Mouse (Mus musculus) cerebellum, adult 2 months (tissue): ENCODE measurements around the gene Lrmda.

Experiments used
- CTCF ChIP-seq: fragments of 200-500 bp; IDR thresholded peaks from 2 replicates; pipeline ENCODE4 v1.5.1; 2011; ENCODE audit warnings: low read depth, mild to moderate bottlenecking, control low read depth, low read length, moderate library complexity, borderline replicate concordance; ENCODE audit not compliant: insufficient read depth
- POLR2A ChIP-seq: fragments of 200-500 bp; IDR thresholded peaks from 2 replicates; pipeline ENCODE4 v1.6.1; 2011; ENCODE audit warnings: low read length, control low read depth, borderline replicate concordance; ENCODE audit not compliant: insufficient read depth

DNA sequence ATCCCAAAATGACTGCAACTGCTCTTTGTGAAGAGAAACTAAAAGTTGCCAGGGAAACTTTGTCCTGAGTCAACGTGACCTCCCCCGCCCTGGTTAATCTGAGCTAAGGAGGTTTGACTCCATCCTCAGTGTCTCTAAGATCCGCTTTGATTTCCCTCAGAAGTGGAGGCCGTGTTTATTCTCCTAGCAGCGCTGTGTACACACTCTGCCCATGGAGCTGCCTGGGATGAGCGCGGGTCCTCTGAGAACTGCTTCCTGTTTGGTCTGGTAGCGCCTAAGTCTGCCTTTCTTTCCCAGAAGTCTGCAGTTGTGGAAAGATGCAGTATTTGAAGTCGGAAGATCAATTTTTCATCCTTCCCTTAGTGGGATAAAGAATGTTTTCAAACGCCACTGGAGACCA, 268.7 kb downstream of the Lrmda start:
- no peak for TF ChIP-seq CTCF
- no peak for TF ChIP-seq POLR2A
